Mouse (Mus musculus) right cerebral cortex, adult 2 months (tissue): ENCODE results near the gene Litaf.
A peak's percentile ranks its signal among the peaks of the same experiment; 100 is the strongest.
"Not testable (repeated sequence)": the region's sequence is repeated elsewhere in the genome, so short reads cannot be mapped to it uniquely, and the experiment has no call there.

ENCODE experiments used
- DNase-seq, 2 experiments: peaks; one replicate each; pipeline ENCODE4 v3.0.0; 2021 to 2022; ENCODE audit warnings: low spot score in 2 of 2

Litaf gene

DNA sequence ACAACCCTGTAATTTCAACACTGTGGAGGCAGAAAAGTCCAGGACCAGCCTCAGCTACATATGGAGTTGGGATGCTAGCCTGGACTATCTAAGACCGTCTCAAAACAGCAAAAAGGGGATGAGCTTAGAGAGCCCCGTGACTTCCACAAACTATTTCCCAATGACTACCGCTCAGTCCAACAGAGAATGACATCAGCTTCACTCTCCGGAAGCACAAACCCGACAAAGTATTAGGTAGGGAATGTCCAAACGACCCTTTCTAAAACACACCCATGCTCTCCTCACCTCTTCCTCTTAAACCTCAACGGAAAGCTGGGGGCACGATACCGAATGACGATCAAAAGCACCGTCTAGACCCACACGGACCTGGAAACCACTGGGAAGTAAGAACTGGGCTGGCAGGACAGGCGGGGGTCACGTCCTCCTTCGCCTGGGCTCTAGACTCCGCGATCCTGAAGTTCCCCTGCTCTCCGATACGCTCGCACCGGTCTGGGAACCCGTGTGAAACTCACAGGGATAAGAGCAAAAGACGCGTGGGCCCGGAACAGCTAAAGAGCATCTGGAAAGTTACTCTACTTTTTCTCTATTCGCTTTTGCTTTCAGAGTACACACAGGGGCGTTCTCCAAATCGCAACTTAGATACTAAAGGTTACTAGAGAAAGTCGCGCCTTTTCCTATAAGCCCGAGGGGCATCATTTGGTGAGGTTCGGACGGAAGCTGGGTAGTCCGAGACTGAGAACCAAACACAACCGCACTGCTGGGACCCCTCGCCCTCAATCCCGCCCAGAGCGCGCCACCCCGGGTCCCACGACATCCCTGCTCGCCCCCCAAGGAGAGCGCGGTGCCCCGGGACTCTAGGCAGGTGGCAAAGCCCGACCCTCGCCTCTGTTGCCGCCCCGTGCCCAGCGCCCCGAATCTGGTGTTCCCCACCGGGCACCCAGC lies 73.6 kb downstream of the Litaf start:
- DNase-seq: peak; percentile 30 to 47

DNA sequence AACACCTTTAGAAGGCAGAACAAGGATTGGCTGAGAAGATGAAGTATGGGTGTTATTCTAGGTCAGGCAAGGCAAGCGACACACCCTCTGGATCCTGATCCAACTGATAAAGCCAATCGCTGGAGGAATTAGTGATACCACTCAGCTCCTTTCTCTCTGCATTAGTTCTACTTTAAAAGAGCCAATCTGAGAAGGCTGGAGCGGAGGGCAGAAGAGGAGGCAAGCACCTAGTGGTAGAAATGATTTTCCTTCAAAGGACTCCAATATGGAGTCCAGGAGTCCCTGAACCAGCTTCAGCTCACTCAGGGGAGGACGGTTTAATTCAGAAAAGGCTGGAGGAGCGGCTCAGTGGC lies 74.2 kb downstream of the Litaf start:
- DNase-seq: no peak

DNA sequence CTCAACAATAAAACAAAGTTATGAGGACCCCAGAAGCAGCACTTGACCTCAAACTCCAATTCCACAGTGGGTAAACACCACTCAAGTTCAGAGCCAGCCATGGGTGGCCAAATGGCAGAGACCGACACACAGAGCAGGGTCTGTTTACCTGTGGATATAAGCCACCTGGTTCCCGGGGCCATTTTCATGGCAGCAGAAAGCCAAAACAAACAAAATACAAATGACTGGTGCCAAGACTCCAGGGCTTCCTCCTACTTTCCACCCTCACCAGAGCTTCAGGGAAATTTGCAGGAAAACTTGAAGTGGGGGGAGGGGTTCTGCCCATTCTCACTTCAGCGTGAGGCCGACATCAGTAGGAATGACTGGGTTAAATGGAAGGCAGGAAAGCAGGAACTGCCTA lies 75.2 kb downstream of the Litaf start:
- no peak for DNase-seq

DNA sequence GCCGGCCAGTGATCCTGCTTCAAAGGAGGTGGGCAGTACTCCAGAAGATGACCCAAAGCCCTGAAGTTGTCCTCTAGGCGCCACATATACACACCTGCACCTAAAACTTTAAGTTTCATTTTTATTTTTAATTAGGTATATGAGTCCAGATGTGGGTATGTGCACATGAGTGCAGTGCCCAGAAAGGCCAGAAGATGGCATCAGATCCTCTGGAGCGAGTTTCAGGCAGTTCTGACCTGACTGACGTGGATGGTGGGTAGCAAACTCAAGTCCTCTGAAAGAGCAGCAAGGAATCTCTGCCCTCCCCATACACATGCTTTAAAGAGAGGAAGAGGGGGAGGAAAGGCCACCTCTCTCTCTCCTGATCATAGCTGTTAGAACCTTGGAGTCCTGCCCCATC lies 76.1 kb downstream of the Litaf start:
- no peak for DNase-seq

DNA sequence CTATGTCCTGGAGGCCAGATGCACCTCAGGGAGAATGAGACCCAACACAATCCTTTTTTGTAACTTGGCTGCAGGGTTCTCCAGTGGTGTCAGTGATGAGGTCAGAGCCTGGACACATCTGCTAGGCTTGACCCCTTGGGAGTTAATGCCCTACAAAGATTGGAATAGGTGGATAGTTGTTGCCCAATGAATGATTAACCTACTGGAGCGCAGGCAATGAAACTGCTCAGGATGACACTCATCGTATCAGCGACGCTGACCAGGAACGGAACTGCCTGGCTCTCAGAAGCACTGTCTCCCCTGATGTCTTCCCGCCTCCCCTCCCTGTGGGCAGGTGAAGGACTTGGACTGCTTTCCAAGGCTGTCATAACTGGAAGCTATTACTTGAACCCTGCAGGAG lies 76.6 kb downstream of the Litaf start:
- DNase-seq: no peak

DNA sequence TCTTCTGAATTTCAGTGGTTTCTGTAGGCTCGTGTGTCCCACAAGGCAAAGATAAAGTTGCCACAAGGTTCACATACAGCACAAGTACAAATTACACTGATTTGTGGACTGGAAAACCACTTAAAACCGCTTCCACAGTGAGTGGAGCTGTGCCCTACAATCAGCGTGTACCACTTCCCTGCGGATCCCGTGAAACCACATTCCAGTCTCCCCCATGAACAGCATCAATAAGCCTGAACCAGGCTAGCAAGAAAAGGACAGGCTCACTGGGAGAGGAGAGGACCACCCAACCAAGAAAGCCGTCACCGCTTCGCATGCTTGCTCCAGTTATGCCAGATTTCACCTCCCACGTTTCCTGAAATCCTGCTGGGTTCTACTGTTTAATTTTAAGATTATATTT lies 77.7 kb downstream of the Litaf start:
- DNase-seq: no peak

DNA sequence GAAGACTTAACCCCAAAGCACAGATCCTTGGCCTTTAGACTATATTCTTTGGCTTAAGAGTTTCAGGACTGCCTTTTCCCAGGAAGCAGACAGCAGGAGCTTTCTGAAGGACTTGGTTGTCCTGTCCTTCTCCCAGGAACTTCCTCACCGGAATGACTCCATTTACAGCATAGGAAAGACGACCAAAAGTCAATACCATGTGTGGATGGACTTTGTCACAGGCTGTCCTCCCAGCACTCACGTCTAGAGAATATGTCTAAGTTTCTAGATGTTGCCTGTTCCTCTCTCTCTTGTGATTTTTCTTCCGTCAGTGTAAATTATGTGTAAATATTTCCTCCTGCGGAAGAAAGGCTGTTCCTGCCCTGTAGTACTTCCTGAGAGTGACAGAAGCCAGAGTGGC lies 81.4 kb downstream of the Litaf start:
- no peak for DNase-seq

DNA sequence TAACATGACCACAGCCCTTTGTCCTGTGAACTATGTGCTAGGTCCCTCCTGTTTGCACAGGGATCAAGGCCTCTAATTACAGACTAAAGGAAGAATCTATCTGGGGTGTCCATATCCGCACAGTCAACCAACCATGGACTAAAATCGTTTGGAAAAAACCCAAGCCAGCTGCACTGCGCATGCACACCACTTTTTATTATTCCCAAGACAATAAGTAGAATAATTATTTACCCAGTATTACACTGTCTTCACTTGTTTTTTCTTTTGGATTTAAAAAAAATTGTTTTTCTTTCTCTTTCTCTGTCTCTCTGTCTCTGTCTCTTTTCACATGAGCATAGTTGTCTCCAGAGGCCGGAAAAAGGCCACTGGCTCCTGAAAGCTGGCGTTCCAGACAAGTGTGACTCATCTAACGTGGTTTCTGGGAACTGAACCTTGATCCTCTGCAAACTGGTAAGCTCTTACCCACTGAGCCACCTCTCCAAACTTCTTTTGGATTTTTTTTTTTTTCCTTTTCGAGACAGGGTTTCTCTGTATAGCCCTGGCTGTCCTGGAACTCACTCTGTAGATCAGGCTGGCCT lies 84.4 kb downstream of the Litaf start:
- no peak for DNase-seq

DNA sequence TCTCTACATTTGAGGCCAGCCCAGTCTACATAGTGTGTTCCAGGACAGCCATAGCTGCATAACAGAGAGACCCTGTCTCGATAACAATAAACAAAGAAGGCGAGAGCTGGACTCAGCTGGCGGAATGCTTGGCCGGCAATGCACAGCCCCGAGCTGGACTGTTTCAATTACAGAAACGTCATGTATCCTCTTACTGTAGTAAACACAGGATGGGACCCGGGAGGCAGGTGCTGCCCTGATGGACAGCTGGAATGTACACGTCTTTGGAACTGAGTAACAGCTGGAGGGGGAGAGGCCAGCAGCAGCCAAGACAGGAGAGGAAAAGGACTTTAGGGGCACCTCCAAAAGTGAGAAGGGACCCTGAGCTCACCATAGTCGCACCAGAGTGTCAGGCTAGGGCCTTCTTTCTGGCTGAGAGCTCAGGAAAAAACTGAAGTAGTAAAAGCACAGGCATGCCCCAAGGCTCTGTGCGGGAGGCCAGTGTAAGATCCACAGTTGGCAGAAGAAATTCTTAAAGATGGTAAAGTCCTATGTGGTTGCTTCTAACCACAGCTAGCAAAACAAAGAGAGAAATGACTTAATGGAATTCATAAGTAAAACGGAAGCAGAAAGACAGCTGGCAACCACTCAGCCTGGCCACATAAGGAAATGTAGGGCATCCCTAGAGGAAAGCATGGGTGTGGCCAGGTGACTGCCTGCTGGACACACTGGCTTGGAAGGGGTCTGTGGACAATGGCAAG lies 86.7 kb downstream of the Litaf start:
- no peak for DNase-seq

DNA sequence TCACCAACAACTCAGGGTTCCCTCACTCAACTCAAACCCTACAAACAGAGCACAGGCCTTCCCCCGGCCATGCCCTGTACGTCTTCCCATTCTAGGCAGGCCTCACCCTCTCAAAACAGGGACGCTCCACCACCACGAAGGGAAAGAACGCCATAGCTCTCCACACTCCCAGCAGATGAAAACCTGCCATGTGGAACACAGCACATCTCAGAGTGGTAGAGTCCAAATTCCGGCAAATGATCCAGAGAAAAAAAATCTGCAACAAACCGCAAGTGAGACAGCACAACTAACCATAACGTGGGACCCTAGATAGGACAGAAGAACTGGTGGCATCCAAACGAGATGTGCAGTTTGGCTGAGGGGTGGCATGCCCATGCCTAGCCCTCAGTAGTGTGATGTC lies 88.1 kb downstream of the Litaf start:
- no peak for DNase-seq

DNA sequence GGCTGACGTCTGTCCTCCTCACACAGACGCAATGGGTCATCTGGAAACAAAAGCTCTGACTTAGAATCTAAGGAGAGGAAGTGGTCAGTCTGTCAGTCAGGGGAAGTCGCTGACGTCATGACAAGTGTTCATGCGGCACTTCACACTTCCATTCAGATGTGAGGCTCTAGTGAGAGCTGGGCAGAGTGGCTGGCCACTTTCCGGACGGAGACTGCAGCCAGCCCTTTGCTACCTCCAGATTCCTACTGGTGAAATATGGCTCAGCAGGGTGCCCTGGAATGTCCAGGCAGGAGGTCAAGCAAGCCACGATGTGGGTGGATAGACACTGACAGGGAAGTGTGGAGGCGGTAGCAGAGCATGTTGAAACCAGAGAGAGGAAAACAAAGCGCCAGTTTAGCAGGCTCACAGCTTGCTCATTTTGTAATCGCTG lies 89.7 kb downstream of the Litaf start:
- DNase-seq: no peak

DNA sequence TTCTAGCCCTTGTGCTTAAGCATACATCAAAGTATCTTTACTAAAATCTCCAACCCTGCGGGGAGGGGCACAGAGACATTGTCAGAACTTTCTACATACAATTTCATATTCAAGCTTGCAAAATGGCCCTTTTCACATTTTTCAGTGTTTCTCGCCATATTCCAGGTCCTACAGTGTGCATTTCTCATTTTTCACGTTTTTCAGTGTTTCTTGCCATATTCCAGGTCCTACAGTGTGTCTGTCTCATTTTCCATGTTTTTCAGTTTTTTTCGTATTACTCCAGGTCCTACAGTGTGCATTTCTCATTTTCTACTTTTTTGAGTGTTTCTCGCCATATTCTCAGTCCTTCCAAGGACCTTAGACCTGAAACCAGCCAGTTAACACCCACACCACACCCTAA lies 91.0 kb downstream of the Litaf start:
- no peak for DNase-seq

DNA sequence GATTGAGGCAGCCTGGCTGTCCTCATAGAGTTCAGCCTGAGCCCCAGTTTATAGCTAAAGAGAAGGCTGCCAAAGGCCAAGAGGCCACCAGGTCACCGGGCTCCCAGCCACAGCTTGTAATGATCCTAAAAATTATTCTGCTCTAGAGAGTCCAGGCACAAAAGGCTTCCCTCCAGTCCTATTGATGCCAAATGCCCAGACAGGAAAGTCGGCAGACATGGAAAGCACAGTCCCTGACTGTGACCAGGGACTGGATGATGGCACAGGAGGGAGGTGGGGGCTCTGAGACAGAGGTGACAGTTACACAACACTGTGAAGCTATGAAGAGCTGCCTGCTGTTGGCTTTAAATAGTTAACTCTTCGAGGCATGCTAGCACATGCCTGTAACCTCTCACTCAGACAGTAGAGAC lies 91.9 kb downstream of the Litaf start:
- peak; percentile 41 to 53 for DNase-seq

DNA sequence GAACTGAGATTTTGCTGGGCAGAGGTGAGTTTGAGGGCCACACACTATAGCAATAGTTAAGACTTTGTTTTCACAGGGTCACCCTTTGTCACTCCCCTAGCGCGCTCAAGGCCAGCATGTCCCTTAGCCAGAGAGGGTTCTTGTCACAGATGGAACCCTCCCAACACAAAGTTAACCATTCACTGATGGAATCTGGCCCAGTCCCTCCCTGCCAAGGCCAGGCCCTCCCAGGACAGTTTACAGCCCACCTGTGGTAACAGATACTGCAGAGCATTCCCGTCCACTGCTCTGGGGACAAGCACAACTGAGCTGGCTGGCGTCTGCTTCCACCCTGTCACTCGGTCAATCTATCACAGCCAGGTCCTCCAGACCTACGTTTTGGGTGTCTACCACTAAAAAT lies 93.7 kb downstream of the Litaf start:
- DNase-seq: no peak

DNA sequence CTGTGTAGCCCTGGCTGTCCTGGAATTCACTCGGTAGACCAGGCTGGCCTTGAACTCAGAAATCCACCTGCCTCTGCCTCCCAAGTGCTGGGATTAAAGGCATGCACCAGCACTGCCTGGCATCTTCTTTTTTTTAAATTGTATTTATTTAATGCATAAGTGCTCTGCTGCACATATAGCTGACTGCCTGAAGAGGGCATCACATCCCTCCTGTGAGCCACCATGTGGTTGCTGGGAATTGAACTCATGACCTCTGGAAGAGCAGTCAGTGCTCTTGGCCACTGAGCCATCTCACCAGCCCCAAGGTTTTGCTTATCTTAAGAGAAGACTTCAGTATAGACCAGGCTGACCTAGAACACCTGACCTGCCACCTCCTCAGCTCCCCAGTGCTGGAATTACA lies 96.0 kb downstream of the Litaf start:
- not testable (repeated sequence) for DNase-seq

DNA sequence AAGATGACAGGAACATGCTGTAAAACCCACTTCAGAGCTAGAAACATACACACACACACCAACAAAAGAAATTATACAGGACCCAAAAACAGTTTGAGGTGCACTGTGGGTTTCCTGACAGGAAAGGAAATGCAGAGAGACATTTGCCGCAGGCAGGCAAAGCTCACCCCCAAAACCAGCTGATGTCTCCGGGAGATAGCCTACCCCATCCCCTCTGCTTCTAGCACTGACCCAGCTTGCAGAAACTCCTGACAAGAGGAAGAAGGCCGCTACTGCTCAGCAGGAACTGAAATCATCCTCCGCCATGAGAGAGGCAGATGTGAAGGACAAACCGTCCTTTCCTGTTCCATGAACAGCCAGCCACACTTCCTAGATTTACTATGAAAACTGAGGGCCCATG lies 96.6 kb downstream of the Litaf start:
- no peak for DNase-seq

DNA sequence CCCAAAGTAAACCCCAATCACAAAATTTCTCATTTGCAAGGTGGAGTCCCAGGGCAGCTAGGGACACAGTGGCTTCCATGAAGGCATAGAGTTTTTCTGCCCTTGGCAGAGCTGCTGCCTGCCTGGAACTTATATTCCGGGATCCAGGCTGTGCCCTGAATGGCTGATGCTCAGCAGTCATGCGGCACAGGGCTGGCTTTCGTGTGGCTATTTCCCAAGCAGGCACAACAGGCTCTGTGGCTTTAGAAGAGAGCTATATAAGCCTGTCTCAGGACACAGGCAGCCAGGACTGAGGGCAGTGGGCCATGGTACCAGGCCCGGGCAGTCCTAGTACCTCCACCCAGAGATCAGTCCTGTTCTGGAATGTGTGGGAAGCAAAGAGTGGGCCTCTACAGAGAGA lies 97.7 kb downstream of the Litaf start:
- no peak for DNase-seq

DNA sequence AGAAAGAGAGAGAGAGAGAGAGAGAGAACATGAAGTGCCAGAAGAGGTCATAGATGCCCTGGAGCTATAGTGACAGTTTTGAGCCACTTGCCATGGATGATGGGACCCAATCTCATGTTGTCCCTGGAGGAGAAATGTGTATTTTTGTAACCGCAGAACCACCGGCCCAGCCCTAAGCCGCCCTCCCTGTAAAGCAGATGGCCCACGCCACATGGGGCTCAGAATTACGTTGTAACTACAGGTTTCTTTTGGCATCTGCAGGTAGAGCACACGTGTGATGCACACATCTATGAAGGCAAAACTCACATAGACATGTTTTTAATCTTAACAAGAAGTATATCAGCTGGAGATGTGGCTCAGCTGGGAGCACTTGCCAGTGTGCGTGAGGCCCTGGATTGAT lies 98.2 kb downstream of the Litaf start:
- no peak for DNase-seq

DNA sequence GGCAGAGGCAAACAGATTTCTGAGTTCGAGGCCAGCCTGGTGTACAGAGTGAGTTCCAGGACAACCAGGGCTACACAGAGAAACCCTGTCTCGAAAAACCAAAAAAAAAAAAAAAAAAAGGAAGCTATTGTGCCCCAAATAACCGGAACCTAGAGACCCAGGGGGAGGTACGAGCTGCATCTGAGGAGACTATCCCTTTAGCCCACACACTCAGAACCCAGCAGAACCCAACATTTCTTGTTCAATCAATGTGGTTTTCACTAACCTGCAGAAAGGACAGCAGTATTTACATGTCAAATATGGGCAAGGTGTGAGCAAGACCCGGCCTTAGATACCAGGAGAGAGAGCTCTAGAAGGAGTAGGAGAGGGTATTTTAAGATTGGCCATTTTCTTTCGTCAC lies 98.9 kb downstream of the Litaf start:
- DNase-seq: no peak

DNA sequence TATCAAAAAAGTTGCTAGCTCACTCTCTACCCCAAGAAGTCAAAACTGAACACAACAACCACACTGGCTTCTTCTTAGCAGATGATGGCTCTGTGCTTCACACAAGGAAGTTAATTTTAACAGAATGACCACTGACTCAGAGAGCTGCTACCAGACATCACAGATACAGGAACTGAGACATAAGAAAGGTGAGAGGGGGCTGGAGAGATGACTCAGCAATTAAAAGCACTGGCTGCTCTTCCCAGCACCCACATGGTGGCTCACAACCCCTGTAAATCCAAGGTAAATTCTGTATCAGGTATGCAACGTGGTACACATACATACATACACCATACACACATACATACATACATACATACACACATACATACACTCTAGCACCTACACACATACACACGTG lies 100.9 kb downstream of the Litaf start:
- no peak for DNase-seq

DNA sequence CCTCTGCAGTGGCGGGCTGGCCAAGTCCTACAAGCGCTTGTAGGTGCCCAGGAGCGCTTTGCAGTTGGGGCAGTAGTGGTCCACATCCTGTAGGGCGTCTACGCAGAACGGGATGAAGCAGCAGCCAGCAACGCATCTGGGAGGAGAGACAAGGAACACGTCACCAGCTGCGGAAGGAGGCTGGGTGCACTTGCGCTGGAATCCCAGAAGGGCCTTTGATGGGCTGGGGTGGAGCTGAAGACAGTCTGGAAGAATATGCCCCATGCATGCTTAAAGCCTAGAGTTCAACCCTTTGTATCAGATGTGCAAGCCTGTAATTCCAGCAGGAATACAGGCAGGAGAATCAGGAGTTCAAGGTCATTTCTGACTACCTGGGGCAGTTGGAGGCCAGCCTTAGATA lies 105.0 kb downstream of the Litaf start:
- DNase-seq: no peak

DNA sequence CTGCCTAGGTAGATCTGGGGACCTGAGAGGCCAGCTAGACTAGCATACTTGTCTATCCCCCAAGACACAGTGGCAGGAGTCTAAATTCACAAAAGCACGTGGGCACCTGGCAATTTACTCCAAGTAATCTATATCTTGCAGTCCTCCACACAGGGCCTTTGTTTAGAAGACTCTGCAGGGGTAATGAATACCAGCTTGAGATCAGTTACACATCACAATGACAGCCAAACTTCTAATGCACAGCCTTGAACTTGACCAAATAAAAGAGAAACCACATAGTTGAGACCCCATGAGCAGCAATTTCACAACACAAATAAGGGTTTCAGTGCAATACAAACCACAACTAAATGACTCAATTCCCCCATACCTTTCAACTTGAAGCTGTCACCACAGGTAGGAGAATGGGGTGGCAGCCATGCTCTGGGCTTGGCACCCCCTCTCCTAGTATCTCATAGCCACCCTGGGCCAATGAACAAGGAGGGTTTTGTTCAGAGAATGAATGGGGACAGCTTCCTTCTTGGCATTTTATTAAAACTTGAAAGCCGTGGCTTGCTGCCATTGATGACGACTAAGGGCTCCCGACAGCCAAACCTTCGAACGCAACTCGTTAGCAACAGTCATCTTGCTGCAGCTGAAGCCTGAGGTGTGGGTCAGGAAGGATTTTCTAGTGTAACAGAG lies 107.1 kb downstream of the Litaf start:
- peak; percentile 47 to 61 for DNase-seq
